Mouse (Mus musculus): ENCODE measurements around the gene Actr5. TPM values are rescaled to one million over a fixed set of nuclear protein-coding genes. Genes with fewer than 3 reads are reported as not detected.
A peak's percentile ranks its signal among the peaks of the same experiment; 100 is the strongest.

Gene Actr5
- polyA plus RNA-seq, 1 experiment from 2014 or later, result 13.3 TPM

DNA sequence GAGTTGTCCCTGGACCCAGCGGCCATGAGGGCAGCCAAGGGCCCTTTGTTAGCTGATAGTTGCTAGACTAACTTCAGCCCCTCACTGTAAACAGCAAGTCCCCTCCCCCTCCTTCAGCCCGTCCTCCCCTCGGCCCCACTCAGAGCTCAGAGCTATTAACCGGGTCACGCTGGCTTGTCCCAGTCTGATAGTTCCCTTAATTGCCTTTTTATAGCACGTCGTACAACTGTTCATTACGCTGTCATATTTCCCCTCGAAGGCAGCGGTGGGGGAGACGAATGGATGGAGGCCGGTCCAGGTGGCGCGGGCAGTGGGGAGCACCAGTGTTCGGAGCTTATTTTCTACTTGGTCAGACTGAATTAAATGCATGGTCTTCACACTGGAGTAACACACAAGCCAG is 22.0 kb upstream of the Actr5 start:
- 40% methylated on average over 15 of the region's 15 CpGs for WGBS (ENCODE audit: insufficient replicate concordance)
- Histone ChIP-seq H3K27ac (no peak overlapping the region), H3K4me3 (no peak overlapping the region), H3K36me3 (no peaks in the 10 kb centered on the region), H3K4me2 (no peak overlapping the region), H3K27me3 (replicated peaks) (peaks cover 88% of the 10 kb centered on the region), H3K4me1 (peaks cover 16% of the 10 kb centered on the region), H3K9ac (no peak overlapping the region), H3K9me3 (replicated peaks) (no peaks in the 10 kb centered on the region)
- ATAC-seq, result peak; percentile 45; the same call in 1 of the 2 replicates

DNA sequence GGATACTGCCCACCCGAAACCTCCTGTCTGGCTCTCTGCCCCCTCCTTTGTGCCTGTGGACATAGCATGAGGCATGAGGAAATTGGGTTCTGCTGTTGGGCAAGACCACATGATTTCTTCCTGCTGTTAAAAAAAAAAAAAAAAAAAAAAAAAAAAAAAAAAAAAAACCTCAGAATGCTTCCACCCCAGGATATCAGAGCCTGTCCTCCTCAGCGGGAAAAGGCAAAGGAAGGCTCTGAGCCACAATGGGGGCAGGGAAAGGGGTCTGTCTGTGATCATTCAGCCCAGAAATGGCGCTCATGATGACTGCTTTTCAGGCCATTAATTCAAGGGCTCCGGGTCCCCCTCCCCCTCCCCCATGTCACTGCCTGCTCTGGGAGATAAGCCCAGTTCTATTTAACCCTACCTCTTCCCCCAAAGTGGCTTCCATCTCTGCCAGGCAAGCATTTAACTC is 18.1 kb upstream of the Actr5 start:
- peaks cover 32% of the 10 kb centered on the region for H3K4me1 ChIP-seq
- H3K9me3 ChIP-seq (replicated peaks), result no peaks in the 10 kb centered on the region
- no peaks in the 10 kb centered on the region for H3K36me3 ChIP-seq
- no peak overlapping the region for H3K9ac ChIP-seq
- ATAC-seq, result peak; percentile 55; the same call in 1 of the 2 replicates
- H3K27me3 ChIP-seq (replicated peaks), result peaks cover 89% of the 10 kb centered on the region
- H3K27ac ChIP-seq, result no peak overlapping the region
- peak overlapping the region; percentile 31 for H3K4me2 ChIP-seq
- no peak overlapping the region for H3K4me3 ChIP-seq
- WGBS (ENCODE audit: insufficient replicate concordance), result 3% methylated on average over 4 of the region's 4 CpGs

DNA sequence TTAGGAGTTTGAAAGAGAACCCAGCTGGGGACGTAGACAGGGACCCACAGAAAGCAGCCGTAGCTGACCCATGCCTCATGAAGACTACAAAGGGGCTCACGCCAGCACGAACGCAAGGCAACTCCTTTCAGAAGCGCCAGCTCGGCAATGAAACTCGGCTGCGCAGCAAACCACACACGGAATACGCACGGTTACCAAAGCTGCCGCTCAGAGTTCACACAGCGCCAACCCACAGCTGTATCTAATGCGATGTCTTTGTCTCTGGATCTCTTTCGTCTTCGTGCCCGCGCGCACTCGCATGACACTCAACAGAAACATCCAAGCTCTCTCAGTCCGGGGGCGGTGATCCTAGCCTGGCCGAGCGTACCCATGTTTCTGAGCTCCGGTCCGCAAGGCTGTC is 15.0 kb upstream of the Actr5 start:
- Histone ChIP-seq H3K4me1 (peaks cover 40% of the 10 kb centered on the region), H3K9me3 (replicated peaks) (no peaks in the 10 kb centered on the region), H3K9ac (no peak overlapping the region), H3K27me3 (replicated peaks) (peaks cover 93% of the 10 kb centered on the region), H3K36me3 (no peaks in the 10 kb centered on the region), H3K4me3 (no peak overlapping the region), H3K27ac (no peak overlapping the region), H3K4me2 (peak overlapping the region; percentile 41)
- WGBS (ENCODE audit: insufficient replicate concordance), result 2% methylated on average over 27 of the region's 27 CpGs
- ATAC-seq, result no peak

DNA sequence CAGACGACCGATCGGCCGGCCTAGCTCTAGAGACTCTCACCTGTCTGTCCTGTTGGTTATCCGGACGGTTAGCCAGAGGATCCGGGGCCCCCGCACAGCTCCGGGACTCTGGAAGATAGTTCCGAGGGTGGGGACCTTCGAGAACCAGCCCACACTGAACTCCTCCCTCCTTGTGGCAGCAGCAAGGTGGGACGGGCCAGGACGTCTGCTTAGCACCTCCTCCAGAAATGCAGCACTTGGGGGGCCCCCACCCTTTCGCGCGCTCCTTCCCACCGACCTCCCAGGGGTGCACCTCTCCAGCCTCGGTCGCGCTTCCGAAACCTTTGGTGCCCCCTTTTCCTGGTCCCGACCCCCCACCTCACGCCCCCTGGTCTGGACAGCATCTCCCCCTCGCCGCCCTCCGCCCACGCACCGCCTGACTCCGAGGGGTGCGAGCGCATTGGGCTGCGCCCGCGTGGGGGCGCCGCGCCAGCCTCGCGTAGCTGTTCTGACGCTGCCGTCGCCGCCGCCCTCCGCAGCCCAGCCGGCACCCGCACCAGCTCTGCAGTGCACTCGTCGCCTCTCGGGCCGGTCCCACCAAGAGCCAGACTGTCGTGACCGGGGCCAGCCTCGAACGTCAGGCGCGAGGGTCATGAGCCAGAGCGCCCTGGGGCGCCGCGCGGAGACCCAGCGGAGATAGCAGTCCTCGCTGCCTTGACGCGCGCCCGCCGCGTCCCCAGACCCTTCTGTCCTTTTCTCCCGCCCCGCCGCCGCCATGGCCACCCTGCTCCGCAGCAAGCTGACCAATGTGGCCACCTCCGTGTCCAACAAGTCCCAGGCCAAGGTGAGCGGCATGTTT is 14.0 kb upstream of the Actr5 start, which contains the start of gene Slc32a1:
TSS of gene Slc32a1 (plus strand) at position 280 of the 838 bp plus-strand sequence.
- Histone ChIP-seq H3K4me3 (peak within 1 kb of the TSS; percentile 9), H3K9ac (no peak within 1 kb of the TSS), H3K27me3 (replicated peaks) (peaks cover 98% of the 10 kb centered on the region), H3K9me3 (replicated peaks) (no peaks in the 10 kb centered on the region), H3K36me3 (no peaks in the 10 kb centered on the region), H3K27ac (no peak within 1 kb of the TSS), H3K4me2 (peak within 1 kb of the TSS; percentile 41), H3K4me1 (peaks cover 41% of the 10 kb centered on the region)
- 1% methylated on average over 75 of the region's 77 CpGs for WGBS (ENCODE audit: insufficient replicate concordance)
- peak; percentile 40 for ATAC-seq

DNA sequence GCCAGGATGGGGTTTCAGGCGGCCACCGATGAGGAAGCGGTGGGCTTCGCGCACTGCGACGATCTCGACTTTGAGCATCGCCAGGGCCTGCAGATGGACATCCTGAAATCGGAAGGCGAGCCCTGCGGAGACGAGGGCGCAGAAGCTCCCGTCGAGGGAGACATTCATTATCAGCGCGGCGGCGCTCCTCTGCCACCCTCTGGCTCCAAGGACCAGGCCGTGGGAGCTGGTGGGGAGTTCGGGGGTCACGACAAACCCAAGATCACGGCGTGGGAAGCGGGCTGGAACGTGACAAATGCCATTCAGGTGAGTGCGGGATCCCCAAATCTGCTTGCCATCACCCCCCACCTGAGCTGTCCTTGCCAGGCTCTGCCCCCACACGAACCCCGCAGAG is 13.4 kb upstream of the Actr5 start:
- Histone ChIP-seq H3K4me3 (no peak overlapping the region; the same call in 1 of the 2 replicates), H3K4me1 (peaks cover 35% of the 10 kb centered on the region), H3K9me3 (replicated peaks) (no peaks in the 10 kb centered on the region), H3K4me2 (peak overlapping the region; percentile 41; the same call in 1 of the 2 replicates), H3K9ac (no peak overlapping the region), H3K27ac (no peak overlapping the region), H3K27me3 (replicated peaks) (peaks cover 98% of the 10 kb centered on the region), H3K36me3 (no peaks in the 10 kb centered on the region)
- ATAC-seq, result no peak
- 1% methylated on average over 30 of the region's 30 CpGs for WGBS (ENCODE audit: insufficient replicate concordance)

DNA sequence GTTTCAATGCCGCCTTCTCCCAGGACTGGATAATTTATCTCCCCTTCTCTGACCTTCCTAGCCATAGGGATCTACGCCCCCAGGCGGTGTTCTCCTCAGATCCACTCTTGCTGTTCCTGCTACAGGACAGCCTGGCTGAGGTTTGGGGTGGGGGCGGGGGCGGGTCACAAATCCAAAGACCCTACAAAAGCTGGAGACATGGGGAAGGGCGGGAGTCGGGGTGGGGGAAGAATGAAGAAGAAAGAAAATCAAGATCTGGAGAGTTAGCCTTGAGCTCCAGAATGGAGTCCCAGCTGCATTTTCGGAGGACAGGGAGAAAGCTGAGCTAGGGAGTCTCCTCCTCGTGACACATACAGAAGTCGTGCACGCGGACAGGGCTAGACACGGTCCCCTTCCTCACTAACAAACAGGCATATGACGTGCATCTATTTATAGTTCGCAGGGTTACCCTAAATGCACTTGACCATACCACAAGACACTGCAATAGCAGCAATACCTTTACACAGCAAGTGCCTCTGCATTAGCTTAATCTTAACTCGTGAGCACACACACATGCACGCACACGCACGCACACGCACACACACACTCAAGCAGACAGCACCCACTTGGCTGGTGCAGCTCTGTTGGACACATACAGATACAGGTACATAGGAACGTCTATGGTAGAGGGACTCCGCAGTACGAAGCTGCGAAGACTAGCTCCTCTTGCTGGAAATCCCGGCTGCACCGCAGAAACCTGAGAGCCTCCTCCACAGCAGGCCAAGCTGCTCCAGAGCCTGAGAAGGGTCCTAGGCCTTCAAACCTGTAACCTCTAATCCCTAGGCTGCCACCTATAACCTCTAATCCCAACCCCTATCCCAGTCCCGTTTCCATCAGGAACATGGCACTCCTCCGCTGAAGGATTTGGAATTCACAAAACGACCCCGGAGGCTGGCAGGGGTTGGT is 12.7 kb upstream of the Actr5 start:
- H3K4me3 ChIP-seq, result no peak overlapping the region
- no peak overlapping the region for H3K4me2 ChIP-seq
- no peaks in the 10 kb centered on the region for H3K36me3 ChIP-seq
- no peaks in the 10 kb centered on the region for H3K9me3 ChIP-seq (replicated peaks)
- no peak for ATAC-seq
- H3K27ac ChIP-seq, result no peak overlapping the region
- H3K4me1 ChIP-seq, result peaks cover 28% of the 10 kb centered on the region
- H3K27me3 ChIP-seq (replicated peaks), result peaks cover 100% of the 10 kb centered on the region
- WGBS (ENCODE audit: insufficient replicate concordance), result 12% methylated on average over 30 of the region's 30 CpGs
- H3K9ac ChIP-seq, result no peak overlapping the region

DNA sequence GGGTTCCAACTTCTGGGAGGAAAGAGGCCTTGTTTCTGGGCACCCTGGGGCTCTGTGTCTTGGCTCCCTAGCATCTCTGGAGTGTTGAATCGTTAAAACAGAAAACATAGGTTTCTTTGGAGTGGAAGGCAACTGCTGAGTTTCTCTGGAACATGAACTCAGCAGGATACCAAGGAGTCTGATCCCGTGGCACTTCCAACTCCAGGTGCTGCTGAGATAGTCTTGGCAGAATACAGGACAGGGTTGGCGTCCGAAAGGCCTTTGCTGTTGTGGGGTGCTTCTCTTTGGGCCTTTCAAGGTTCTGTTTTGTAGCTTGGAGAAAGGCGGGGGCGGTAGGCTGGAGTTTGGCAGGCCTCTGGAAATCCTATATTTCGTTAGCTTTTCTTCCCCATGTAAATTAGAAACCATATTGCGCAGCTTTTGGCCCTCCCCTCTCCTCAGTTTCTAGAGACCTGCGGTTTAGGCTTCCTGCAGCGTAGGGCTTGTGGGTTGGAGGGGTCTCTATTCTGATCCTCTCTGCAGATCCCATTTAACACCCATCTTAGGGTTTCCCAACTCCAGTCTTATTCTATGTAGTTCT is 11.9 kb upstream of the Actr5 start:
- no peak overlapping the region for H3K4me2 ChIP-seq
- H3K27me3 ChIP-seq (replicated peaks), result peaks cover 100% of the 10 kb centered on the region
- H3K9ac ChIP-seq, result no peak overlapping the region
- no peaks in the 10 kb centered on the region for H3K36me3 ChIP-seq
- no peak overlapping the region for H3K4me3 ChIP-seq
- no peak for ATAC-seq
- H3K9me3 ChIP-seq (replicated peaks), result no peaks in the 10 kb centered on the region
- peaks cover 27% of the 10 kb centered on the region for H3K4me1 ChIP-seq
- no peak overlapping the region for H3K27ac ChIP-seq
- 8% methylated on average over 10 of the region's 10 CpGs for WGBS (ENCODE audit: insufficient replicate concordance)

DNA sequence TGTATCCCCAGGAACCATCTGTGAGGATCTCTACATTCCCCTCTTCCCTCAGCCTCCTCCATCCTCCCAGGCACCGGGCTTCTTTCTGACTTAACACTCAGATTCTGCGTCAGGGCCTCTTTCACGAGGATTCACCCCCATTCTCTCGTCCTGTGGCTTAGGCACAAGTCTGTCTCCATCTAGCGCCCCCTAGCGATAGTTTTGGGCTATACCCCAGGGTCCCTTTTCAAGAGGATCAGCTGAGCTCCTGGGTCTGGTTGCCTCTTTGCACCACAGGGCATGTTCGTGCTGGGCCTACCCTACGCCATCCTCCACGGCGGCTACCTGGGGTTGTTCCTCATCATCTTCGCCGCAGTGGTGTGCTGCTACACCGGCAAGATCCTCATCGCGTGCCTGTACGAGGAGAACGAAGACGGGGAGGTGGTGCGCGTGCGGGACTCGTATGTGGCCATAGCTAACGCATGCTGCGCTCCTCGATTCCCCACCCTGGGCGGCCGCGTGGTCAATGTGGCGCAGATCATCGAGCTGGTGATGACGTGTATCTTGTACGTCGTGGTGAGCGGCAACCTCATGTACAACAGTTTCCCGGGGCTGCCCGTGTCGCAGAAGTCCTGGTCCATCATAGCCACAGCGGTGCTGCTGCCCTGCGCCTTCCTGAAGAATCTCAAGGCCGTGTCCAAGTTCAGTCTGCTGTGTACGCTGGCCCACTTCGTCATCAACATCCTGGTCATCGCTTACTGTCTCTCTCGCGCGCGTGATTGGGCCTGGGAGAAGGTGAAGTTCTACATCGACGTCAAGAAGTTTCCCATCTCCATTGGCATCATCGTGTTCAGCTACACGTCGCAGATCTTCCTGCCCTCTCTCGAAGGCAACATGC is 10.9 kb upstream of the Actr5 start:
- Histone ChIP-seq H3K4me3 (no peak overlapping the region), H3K27me3 (replicated peaks) (peaks cover 100% of the 10 kb centered on the region), H3K9ac (no peak overlapping the region), H3K9me3 (replicated peaks) (no peaks in the 10 kb centered on the region), H3K36me3 (no peaks in the 10 kb centered on the region), H3K4me1 (peaks cover 27% of the 10 kb centered on the region), H3K4me2 (no peak overlapping the region), H3K27ac (no peak overlapping the region)
- 8% methylated on average over 53 of the region's 53 CpGs for WGBS (ENCODE audit: insufficient replicate concordance)
- peak; percentile 29; the same call in 1 of the 2 replicates for ATAC-seq

DNA sequence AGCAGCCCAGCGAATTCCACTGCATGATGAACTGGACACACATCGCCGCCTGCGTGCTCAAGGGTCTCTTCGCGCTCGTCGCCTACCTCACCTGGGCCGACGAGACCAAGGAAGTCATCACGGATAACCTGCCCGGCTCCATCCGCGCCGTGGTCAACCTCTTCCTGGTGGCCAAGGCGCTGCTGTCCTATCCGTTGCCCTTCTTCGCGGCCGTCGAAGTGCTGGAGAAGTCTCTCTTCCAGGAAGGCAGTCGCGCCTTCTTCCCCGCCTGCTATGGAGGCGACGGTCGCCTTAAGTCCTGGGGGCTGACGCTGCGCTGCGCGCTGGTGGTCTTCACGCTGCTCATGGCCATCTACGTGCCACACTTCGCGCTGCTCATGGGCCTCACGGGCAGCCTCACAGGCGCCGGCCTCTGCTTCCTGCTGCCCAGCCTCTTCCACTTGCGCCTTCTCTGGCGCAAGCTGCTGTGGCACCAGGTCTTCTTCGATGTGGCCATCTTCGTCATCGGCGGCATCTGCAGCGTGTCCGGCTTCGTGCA is 10.2 kb upstream of the Actr5 start:
- Histone ChIP-seq H3K4me2 (peak overlapping the region; percentile 5; the same call in 1 of the 2 replicates), H3K9me3 (replicated peaks) (no peaks in the 10 kb centered on the region), H3K27me3 (replicated peaks) (peaks cover 100% of the 10 kb centered on the region), H3K4me3 (no peak overlapping the region; the same call in 1 of the 2 replicates), H3K27ac (no peak overlapping the region), H3K36me3 (no peaks in the 10 kb centered on the region), H3K9ac (no peak overlapping the region), H3K4me1 (peaks cover 27% of the 10 kb centered on the region)
- 4% methylated on average over 47 of the region's 47 CpGs for WGBS (ENCODE audit: insufficient replicate concordance)
- ATAC-seq, result no peak

DNA sequence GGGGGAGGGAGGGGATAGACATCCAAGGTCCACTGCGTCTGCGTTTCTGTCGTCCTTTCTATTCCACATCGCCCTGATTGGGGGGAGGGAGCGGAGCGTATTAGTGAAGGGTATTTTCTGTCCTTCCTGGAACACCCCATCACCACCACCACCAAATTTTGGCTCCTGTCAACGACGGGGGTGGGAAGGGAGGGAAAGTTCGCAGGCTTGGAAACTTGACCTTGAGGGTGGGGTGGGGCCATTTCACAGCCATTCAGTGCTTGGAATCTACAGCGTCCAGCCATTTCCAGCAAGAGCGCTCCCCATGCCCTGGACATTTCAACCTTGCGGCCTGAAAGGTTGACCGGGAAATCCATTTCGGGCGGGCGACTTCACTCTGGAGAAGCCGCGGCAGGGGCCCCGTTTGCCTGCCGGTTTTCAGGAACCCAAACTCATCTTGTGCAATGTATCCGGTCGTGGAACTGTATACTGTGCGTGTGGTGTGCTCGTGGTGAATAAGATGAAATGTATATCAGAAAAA is 9.5 kb upstream of the Actr5 start:
- Histone ChIP-seq H3K27ac (no peak overlapping the region), H3K4me3 (no peak overlapping the region), H3K36me3 (no peaks in the 10 kb centered on the region), H3K9ac (no peak overlapping the region), H3K27me3 (replicated peaks) (peaks cover 100% of the 10 kb centered on the region), H3K9me3 (replicated peaks) (no peaks in the 10 kb centered on the region), H3K4me2 (0 out of 2 replicates have a peak overlapping the region, but pooled peaks have one; percentile 5), H3K4me1 (peaks cover 23% of the 10 kb centered on the region)
- 3% methylated on average over 24 of the region's 24 CpGs for WGBS (ENCODE audit: insufficient replicate concordance)
- ATAC-seq, result no peak

Data from liver, embryonic 12.5 days (tissue).